Mouse (Mus musculus) forebrain, embryonic 12.5 days (tissue): ENCODE results near the gene Zc3h12a. TPM values are rescaled to one million over a fixed set of nuclear protein-coding genes. Genes with fewer than 3 reads are reported as not detected.

Experiments
- ATAC-seq: fragments of 200-750 bp; cut with Nextera tagmentation; 2 replicates; pipeline ENCODE4 v1.8.0; 2017; ENCODE audit warnings: moderate TSS enrichment; ENCODE audit not compliant: low FRiP score
- H3K27ac ChIP-seq: fragments of 300-500 bp; sonication (generic); 2 replicates; pipeline ENCODE4 v1.5.1; 2016; ENCODE audit warnings: mild to moderate bottlenecking
- H3K27me3 ChIP-seq: fragments of 300-500 bp; sonication (generic); 2 replicates; pipeline ENCODE4 v1.6.1; 2016; ENCODE audit warnings: mild to moderate bottlenecking
- H3K36me3 ChIP-seq: fragments of 300-500 bp; sonication (generic); replicated peaks from 2 replicates; pipeline ENCODE4 v1.6.1; 2016; ENCODE audit warnings: mild to moderate bottlenecking
- H3K4me1 ChIP-seq: fragments of 300-500 bp; sonication (generic); 2 replicates; pipeline ENCODE4 v1.6.1; 2016
- H3K4me2 ChIP-seq: fragments of 300-500 bp; sonication (generic); 2 replicates; pipeline ENCODE4 v1.6.1; 2016; ENCODE audit warnings: mild to moderate bottlenecking, moderate library complexity
- H3K4me3 ChIP-seq: fragments of 300-500 bp; sonication (generic); replicated peaks from 2 replicates; pipeline ENCODE4 v1.5.1; 2016; ENCODE audit warnings: mild to moderate bottlenecking
- H3K9ac ChIP-seq: fragments of 300-500 bp; sonication (generic); 2 replicates; pipeline ENCODE4 v1.6.1; 2016; ENCODE audit warnings: mild to moderate bottlenecking
- H3K9me3 ChIP-seq: fragments of 300-500 bp; sonication (generic); 2 replicates; pipeline ENCODE4 v1.6.1; 2016
- WGBS: fragments of 180-500 bp; shearing (Covaris S2); methylation state at CpG from one replicate; pipeline ENCODE4 v1.1.7; 2016; 5-methylcytosine and 5-hydroxymethylcytosine counted together
- polyA plus RNA-seq: library from polyadenylated mRNA; unstranded; fragments of >200 nt; fragmentation: Nextera tagmentation; extraction: Ambion mirVana; gene quantifications from 2 replicates; pipeline ENCODE4 v1.2.1, GENCODE M21; 2016

The Zc3h12a gene
- polyA plus RNA-seq, 1 experiment from 2014 or later, result 0.18 TPM

GRCm38 (mm10) chr4:125097412-125097811 is 30.2 kb downstream of the Zc3h12a start:
- ATAC-seq, result no peak
- Histone ChIP-seq H3K4me3 (no peak overlapping the region), H3K27ac (no peak overlapping the region), H3K27me3 (no peaks in the 10 kb centered on the region), H3K9me3 (no peaks in the 10 kb centered on the region), H3K4me2 (no peak overlapping the region), H3K4me1 (no peaks in the 10 kb centered on the region), H3K9ac (no peak overlapping the region), H3K36me3 (peaks cover 10% of the 10 kb centered on the region)
- WGBS, result 87% methylated on average over 4 of the region's 4 CpGs

- Histone ChIP-seq H3K27me3 (no peaks in the 10 kb centered on the region), H3K4me1 (no peaks in the 10 kb centered on the region), H3K4me2 (no peak overlapping the region), H3K9me3 (no peaks in the 10 kb centered on the region), H3K27ac (no peak overlapping the region), H3K9ac (no peak overlapping the region), H3K4me3 (no peak overlapping the region), H3K36me3 (peaks cover 19% of the 10 kb centered on the region)
- ATAC-seq, result no peak
- WGBS, result 94% methylated on average over 5 of the region's 5 CpGs
These were observed 31.6 kb downstream of the Zc3h12a start for GRCm38 (mm10) chr4:125096066-125096465.

GRCm38 (mm10) chr4:125093031-125093430 is 34.6 kb downstream of the Zc3h12a start:
- Histone ChIP-seq H3K36me3 (peaks cover 50% of the 10 kb centered on the region), H3K4me3 (no peak overlapping the region), H3K9ac (no peak overlapping the region), H3K27me3 (no peaks in the 10 kb centered on the region), H3K4me2 (no peak overlapping the region), H3K9me3 (no peaks in the 10 kb centered on the region), H3K4me1 (no peaks in the 10 kb centered on the region), H3K27ac (no peak overlapping the region)
- WGBS, result 93% methylated on average over 5 of the region's 5 CpGs
- ATAC-seq, result no peak

- peak overlapping the region; percentile 99 for H3K27ac ChIP-seq
- H3K4me1 ChIP-seq, result peaks cover 24% of the 10 kb centered on the region
- ATAC-seq, result peak; percentile 94
- no peaks in the 10 kb centered on the region for H3K9me3 ChIP-seq
- H3K4me3 ChIP-seq, result peak overlapping the region; percentile 88
- peaks cover 43% of the 10 kb centered on the region for H3K36me3 ChIP-seq
- H3K4me2 ChIP-seq, result peak overlapping the region; percentile 85
- H3K9ac ChIP-seq, result peak overlapping the region; percentile 90
- under 1% methylated on average over 45 of the region's 45 CpGs for WGBS
- H3K27me3 ChIP-seq, result no peaks in the 10 kb centered on the region
These were observed 42.2 kb downstream of the Zc3h12a start for GRCm38 (mm10) chr4:125085346-125085841.

- H3K4me1 ChIP-seq, result peaks cover 24% of the 10 kb centered on the region
- peak within 1 kb of the TSS; percentile 99 for H3K27ac ChIP-seq
- H3K36me3 ChIP-seq, result peaks cover 36% of the 10 kb centered on the region
- peak; percentile 89 for ATAC-seq
- H3K9me3 ChIP-seq, result no peaks in the 10 kb centered on the region
- peak within 1 kb of the TSS; percentile 90 for H3K9ac ChIP-seq
- H3K27me3 ChIP-seq, result no peaks in the 10 kb centered on the region
- peak within 1 kb of the TSS; percentile 85 for H3K4me2 ChIP-seq
- WGBS, result 1% methylated on average over 62 of the region's 63 CpGs
- H3K4me3 ChIP-seq, result peak within 1 kb of the TSS; percentile 88
These were observed 43.0 kb downstream of the Zc3h12a start, which contains the start of gene Meaf6 for GRCm38 (mm10) chr4:125084403-125085345. Gene Meaf6 (plus strand): TSS chr4:125085134.

- ATAC-seq, result no peak
- Histone ChIP-seq H3K4me3 (no peak overlapping the region), H3K9me3 (no peaks in the 10 kb centered on the region), H3K27me3 (no peaks in the 10 kb centered on the region), H3K9ac (no peak overlapping the region), H3K4me1 (no peaks in the 10 kb centered on the region), H3K27ac (no peak overlapping the region), H3K36me3 (peaks cover 49% of the 10 kb centered on the region), H3K4me2 (no peak overlapping the region)
- 94% methylated on average over 2 of the region's 2 CpGs for WGBS
These were observed 48.9 kb downstream of the Zc3h12a start for GRCm38 (mm10) chr4:125078698-125079097.

- Histone ChIP-seq H3K4me3 (no peak overlapping the region), H3K4me1 (no peaks in the 10 kb centered on the region), H3K27me3 (no peaks in the 10 kb centered on the region), H3K9me3 (no peaks in the 10 kb centered on the region), H3K9ac (no peak overlapping the region), H3K36me3 (peaks cover 59% of the 10 kb centered on the region), H3K4me2 (no peak overlapping the region), H3K27ac (no peak overlapping the region)
- ATAC-seq, result no peak
- WGBS, result 88% methylated on average over 2 of the region's 2 CpGs
These were observed 49.9 kb downstream of the Zc3h12a start for GRCm38 (mm10) chr4:125077700-125078099.

Other genes starting within 250 kb of the Zc3h12a start
- 1.2 and 1.9 TPM in 2 replicates for gene Epha10, start 246.9 kb downstream of the Zc3h12a start, polyA plus RNA-seq
- gene 9930104L06Rik, start 190.8 kb downstream of the Zc3h12a start, polyA plus RNA-seq, result 16.7 and 18.9 TPM in 2 replicates
- 243 and 257 TPM in 2 replicates for gene Cdca8, start 188.5 kb downstream of the Zc3h12a start, polyA plus RNA-seq
- 20.3 and 26.2 TPM in 2 replicates for gene Rspo1, start 141.4 kb downstream of the Zc3h12a start, polyA plus RNA-seq
- gene Gnl2, start 111.3 kb downstream of the Zc3h12a start, polyA plus RNA-seq, result 97.1 and 103 TPM in 2 replicates
- 0.28 and 0.41 TPM in 2 replicates for gene Dnali1, start 62.1 kb downstream of the Zc3h12a start, polyA plus RNA-seq
- 29.8 and 32.2 TPM in 2 replicates for gene Snip1, start 61.2 kb downstream of the Zc3h12a start, polyA plus RNA-seq
- 128 and 138 TPM in 2 replicates for gene Meaf6, start 42.7 kb downstream of the Zc3h12a start, polyA plus RNA-seq